Mouse (Mus musculus): ENCODE results near the gene Maml2. TPM values are rescaled to one million over a fixed set of nuclear protein-coding genes. Genes with fewer than 3 reads are reported as not detected.

Maml2 gene
- total RNA-seq, 1 experiment: 1.9 TPM

GRCm38 (mm10) chr9:13697041-13697811 lies 399.5 kb downstream of the Maml2 start:
- H3K27ac ChIP-seq (ENCODE audit: insufficient read depth, low read depth, low read length, poor library complexity, severe bottlenecking): peak overlapping the region; percentile 79; the same call in 1 of the 2 replicates

DNA sequence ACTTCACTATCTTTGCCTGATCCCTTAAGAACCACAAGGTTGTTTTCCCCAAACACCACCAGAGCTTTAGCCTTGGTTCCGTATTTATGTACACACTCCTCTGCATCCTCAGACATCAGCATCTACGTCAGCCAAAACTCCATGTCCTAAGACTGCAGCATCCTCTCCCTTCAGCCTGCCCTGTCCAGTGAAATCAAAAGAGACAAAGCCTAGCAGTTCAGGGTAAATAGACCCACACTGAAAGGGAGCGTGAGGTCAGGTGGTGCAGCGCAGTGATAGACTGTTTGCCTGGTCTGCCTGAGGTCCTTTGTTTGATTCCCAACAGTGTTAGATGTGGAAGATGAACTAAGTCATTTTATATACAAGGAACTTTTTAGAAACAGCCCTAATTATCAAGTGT lies 400.1 kb downstream of the Maml2 start:
- in situ Hi-C loops (cut with MboI; ENCODE audit: low sequenced_read_pairs in 2 of 2, unreplicated experiment in 2 of 2): no loop called here
- no peak for DNase-seq (ENCODE audit: low read depth, low spot score)
- H3K9me3 ChIP-seq (ENCODE audit: control insufficient read depth, insufficient read depth, low read depth, low read length): no peaks in the 10 kb centered on the region
- H3K4me3 ChIP-seq (ENCODE audit: insufficient read depth in 1 of 2, low read depth in 1 of 2, low read length in 2 of 2, poor library complexity in 1 of 2, severe bottlenecking in 1 of 2): no peak overlapping the region
- H3K36me3 ChIP-seq (ENCODE audit: control insufficient read depth, insufficient read depth, low read length, poor library complexity, severe bottlenecking): no peaks in the 10 kb centered on the region
- H3K27ac ChIP-seq (ENCODE audit: insufficient read depth, low read depth, low read length, poor library complexity, severe bottlenecking): peak overlapping the region; percentile 79
- TF ChIP-seq CHD2 (IDR thresholded peaks at IDR 0.05; ENCODE audit: low read depth, low read length) (no peak), HCFC1 (IDR thresholded peaks at IDR 0.05; ENCODE audit: borderline replicate concordance, insufficient read depth, low read length) (no peak), MAFK (IDR thresholded peaks at IDR 0.05; ENCODE audit: insufficient read depth, low read depth, low read length) (no peak), ZC3H11A (IDR thresholded peaks at IDR 0.05; ENCODE audit: borderline replicate concordance, low read depth, low read length) (no peak), ZNF384 (IDR thresholded peaks at IDR 0.05; ENCODE audit: low read depth, low read length) (no peak)
- peaks cover 28 to 34% of the 10 kb centered on the region in 2 experiments for H3K4me1 ChIP-seq (ENCODE audit: control insufficient read depth in 2 of 2, insufficient read depth in 2 of 2, low read length in 2 of 2, poor library complexity in 1 of 2)
- H3K9ac ChIP-seq (ENCODE audit: insufficient read depth, low read depth, low read length, poor library complexity, severe bottlenecking): no peak overlapping the region

More at GRCm38 (mm10) chr9:13697041-13697811, 399.5 kb downstream of the Maml2 start:
- no peaks in the 10 kb centered on the region for H3K9me3 ChIP-seq (ENCODE audit: control insufficient read depth, insufficient read depth, low read depth, low read length)
- DNase-seq (ENCODE audit: low read depth, low spot score): no peak
- H3K4me1 ChIP-seq (ENCODE audit: control insufficient read depth in 2 of 2, insufficient read depth in 2 of 2, low read length in 2 of 2, poor library complexity in 1 of 2): peaks cover 26 to 34% of the 10 kb centered on the region in 2 experiments
- no peak overlapping the region for H3K4me3 ChIP-seq (ENCODE audit: insufficient read depth in 1 of 2, low read depth in 1 of 2, low read length in 2 of 2, poor library complexity in 1 of 2, severe bottlenecking in 1 of 2)
- H3K9ac ChIP-seq (ENCODE audit: insufficient read depth, low read depth, low read length, poor library complexity, severe bottlenecking): no peak overlapping the region; the same call in 1 of the 2 replicates
- in situ Hi-C loops (cut with MboI; ENCODE audit: low sequenced_read_pairs in 2 of 2, unreplicated experiment in 2 of 2): no loop called here
- TF ChIP-seq MAFK (IDR thresholded peaks at IDR 0.05; ENCODE audit: insufficient read depth, low read depth, low read length) (no peak), ZNF384 (IDR thresholded peaks at IDR 0.05; ENCODE audit: low read depth, low read length) (no peak), HCFC1 (IDR thresholded peaks at IDR 0.05; ENCODE audit: borderline replicate concordance, insufficient read depth, low read length) (no peak), ZC3H11A (IDR thresholded peaks at IDR 0.05; ENCODE audit: borderline replicate concordance, low read depth, low read length) (no peak), CHD2 (IDR thresholded peaks at IDR 0.05; ENCODE audit: low read depth, low read length) (no peak)
- H3K36me3 ChIP-seq (ENCODE audit: control insufficient read depth, insufficient read depth, low read length, poor library complexity, severe bottlenecking): no peaks in the 10 kb centered on the region

DNA sequence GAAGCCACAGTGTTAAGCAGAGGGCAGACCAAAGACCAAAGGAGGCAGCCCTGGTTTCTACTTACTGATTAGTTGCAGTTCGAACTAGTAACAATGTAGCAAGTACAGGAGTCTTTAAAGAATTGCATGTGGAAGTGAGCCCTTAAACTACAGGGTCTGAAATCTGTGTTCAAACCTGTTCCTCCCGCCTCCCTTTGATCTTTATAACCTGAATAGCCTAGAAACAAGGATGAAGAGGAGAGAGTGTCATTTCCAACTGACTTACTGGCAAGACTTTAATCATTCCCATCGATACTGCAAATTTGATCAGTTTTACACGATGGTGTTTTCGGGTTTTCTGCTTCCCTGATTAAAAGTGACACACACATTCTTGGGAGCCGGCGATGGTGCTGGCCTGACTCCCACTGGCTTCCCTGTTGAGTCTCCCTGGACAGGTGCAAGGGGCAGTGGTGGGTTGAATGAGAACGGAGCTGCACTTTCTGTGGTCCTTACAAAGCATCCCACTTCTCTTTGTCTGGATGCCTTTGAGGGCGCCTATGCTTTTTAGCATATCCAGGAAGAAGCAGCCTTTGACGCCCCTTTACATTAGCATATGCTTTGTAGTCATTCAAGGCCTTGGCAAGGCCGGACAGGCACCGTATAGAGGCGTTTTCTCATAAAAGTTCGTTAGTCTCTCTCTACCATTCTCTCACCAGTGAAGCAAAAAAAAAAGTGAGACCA lies 401.5 kb downstream of the Maml2 start:
- H3K27ac ChIP-seq (ENCODE audit: insufficient read depth, low read depth, low read length, poor library complexity, severe bottlenecking): peak overlapping the region; percentile 85
- peak overlapping the region in 1 of 2 experiments; percentile 3; a peak in 1 of 4 replicates for H3K4me3 ChIP-seq (ENCODE audit: insufficient read depth in 1 of 2, low read depth in 1 of 2, low read length in 2 of 2, poor library complexity in 1 of 2, severe bottlenecking in 1 of 2)
- in situ Hi-C loops (cut with MboI; ENCODE audit: low sequenced_read_pairs in 2 of 2, unreplicated experiment in 2 of 2): no loop called here

GRCm38 (mm10) chr9:13699781-13700116 lies 402.0 kb downstream of the Maml2 start:
- no peak overlapping the region; a peak in 1 of 4 replicates for H3K4me3 ChIP-seq (ENCODE audit: insufficient read depth in 1 of 2, low read depth in 1 of 2, low read length in 2 of 2, poor library complexity in 1 of 2, severe bottlenecking in 1 of 2)
- H3K36me3 ChIP-seq (ENCODE audit: control insufficient read depth, insufficient read depth, low read length, poor library complexity, severe bottlenecking): no peaks in the 10 kb centered on the region
- H3K4me1 ChIP-seq (ENCODE audit: control insufficient read depth in 2 of 2, insufficient read depth in 2 of 2, low read length in 2 of 2, poor library complexity in 1 of 2): peaks cover 25 to 33% of the 10 kb centered on the region in 2 experiments
- TF ChIP-seq CHD2 (IDR thresholded peaks at IDR 0.05; ENCODE audit: low read depth, low read length) (0 out of 2 replicates have a peak, but pooled peaks have one; percentile 10), ZC3H11A (IDR thresholded peaks at IDR 0.05; ENCODE audit: borderline replicate concordance, low read depth, low read length) (no peak)
- peak overlapping the region; percentile 85 for H3K27ac ChIP-seq (ENCODE audit: insufficient read depth, low read depth, low read length, poor library complexity, severe bottlenecking)
- DNase-seq (ENCODE audit: low read depth, low spot score): no peak
- H3K9ac ChIP-seq (ENCODE audit: insufficient read depth, low read depth, low read length, poor library complexity, severe bottlenecking): no peak overlapping the region
- in situ Hi-C loops (cut with MboI; ENCODE audit: low sequenced_read_pairs in 2 of 2, unreplicated experiment in 2 of 2): no loop called here
- no peaks in the 10 kb centered on the region for H3K9me3 ChIP-seq (ENCODE audit: control insufficient read depth, insufficient read depth, low read depth, low read length)

More for the DNA sequence above, 401.5 kb downstream of the Maml2 start:
- no peaks in the 10 kb centered on the region for H3K36me3 ChIP-seq (ENCODE audit: control insufficient read depth, insufficient read depth, low read length, poor library complexity, severe bottlenecking)
- H3K9me3 ChIP-seq (ENCODE audit: control insufficient read depth, insufficient read depth, low read depth, low read length): no peaks in the 10 kb centered on the region
- TF ChIP-seq ZNF384 (IDR thresholded peaks at IDR 0.05; ENCODE audit: low read depth, low read length) (peak; percentile 84), MAFK (IDR thresholded peaks at IDR 0.05; ENCODE audit: insufficient read depth, low read depth, low read length) (no peak), HCFC1 (IDR thresholded peaks at IDR 0.05; ENCODE audit: borderline replicate concordance, insufficient read depth, low read length) (no peak), CHD2 (IDR thresholded peaks at IDR 0.05; ENCODE audit: low read depth, low read length) (0 out of 2 replicates have a peak, but pooled peaks have one; percentile 30), ZC3H11A (IDR thresholded peaks at IDR 0.05; ENCODE audit: borderline replicate concordance, low read depth, low read length) (no peak)
- peak; percentile 70 for DNase-seq (ENCODE audit: low read depth, low spot score)
- H3K4me1 ChIP-seq (ENCODE audit: control insufficient read depth in 2 of 2, insufficient read depth in 2 of 2, low read length in 2 of 2, poor library complexity in 1 of 2): peaks cover 28 to 36% of the 10 kb centered on the region in 2 experiments
- no peak overlapping the region; the same call in 1 of the 2 replicates for H3K9ac ChIP-seq (ENCODE audit: insufficient read depth, low read depth, low read length, poor library complexity, severe bottlenecking)
